Mouse (Mus musculus) NIH3T3 (cell line): ENCODE data around the gene Nfam1.

Experiments used
- DNase-seq: peaks from one replicate; pipeline ENCODE4 v3.0.0-alpha.2; 2012; ENCODE audit warnings: low read depth

Gene Nfam1

DNA sequence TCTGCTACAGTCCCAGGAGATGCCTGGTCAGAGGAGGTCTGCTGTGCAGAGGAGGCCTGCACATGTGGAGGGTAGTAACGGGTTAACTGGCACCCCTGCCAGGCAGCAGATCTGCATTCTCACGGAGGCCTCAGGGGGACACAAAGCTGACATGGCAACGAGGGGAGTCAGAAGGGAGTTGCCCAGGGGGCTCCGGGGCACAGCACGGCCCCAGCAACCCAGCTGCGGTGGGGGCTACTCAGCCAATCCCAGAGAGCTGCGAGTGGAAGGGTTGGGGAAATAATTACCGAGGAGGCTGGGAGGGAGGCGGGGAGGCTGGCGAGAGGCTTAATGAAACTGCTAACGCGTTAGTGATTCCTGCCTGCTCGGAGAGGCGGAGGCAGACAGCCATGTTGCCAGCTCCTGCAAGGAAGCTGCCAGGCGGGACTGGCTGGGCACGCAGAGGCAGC is 74.8 kb downstream of the Nfam1 start:
- DNase-seq, result no peak

GRCm38 (mm10) chr15:82956721-82957120 is 76.4 kb downstream of the Nfam1 start:
- no peak for DNase-seq

DNA sequence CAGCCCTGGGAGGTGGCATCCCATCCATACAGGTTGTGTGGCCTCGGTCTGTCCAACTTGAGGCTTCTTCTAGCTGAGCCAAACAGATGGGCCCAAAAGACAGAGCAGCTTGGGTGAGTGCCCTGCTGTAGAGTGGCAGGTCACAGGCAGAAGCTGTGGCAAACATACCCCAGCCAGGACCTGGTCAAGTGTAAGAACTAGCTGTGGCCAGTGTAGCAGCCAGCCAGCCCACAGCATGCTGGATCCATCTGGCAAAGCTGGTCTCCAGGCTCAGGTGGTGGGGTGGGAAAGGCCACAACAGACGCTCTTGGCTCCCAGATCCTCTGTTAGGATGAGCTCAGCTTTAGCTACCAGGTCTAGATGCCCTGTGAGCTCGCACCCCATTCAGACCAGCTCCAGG is 76.8 kb downstream of the Nfam1 start:
- DNase-seq, result no peak

DNA sequence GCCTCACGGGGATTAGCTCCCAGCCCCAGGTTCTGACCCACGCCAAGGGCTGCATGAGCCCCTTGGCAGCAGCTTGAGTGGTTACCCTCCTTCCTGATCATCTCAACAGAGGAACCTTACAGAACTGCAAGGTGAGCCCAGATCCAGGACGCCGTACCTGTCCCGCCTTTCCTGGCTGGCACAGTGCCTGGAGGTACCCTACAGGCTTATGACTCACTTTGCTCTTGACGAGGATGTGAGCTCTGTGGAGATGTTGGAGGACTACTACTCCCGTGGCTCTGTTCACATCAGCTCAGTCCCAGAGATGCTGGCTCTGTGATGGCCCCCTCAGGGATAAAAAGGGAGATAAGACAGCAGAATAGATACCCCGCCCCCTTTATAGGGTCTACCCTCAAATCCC is 77.8 kb downstream of the Nfam1 start:
- DNase-seq, result no peak

GRCm38 (mm10) chr15:82954034-82954433 is 79.1 kb downstream of the Nfam1 start:
- no peak for DNase-seq

- no peak for DNase-seq
Measured at GRCm38 (mm10) chr15:82953096-82953495, 80.0 kb downstream of the Nfam1 start.

DNA sequence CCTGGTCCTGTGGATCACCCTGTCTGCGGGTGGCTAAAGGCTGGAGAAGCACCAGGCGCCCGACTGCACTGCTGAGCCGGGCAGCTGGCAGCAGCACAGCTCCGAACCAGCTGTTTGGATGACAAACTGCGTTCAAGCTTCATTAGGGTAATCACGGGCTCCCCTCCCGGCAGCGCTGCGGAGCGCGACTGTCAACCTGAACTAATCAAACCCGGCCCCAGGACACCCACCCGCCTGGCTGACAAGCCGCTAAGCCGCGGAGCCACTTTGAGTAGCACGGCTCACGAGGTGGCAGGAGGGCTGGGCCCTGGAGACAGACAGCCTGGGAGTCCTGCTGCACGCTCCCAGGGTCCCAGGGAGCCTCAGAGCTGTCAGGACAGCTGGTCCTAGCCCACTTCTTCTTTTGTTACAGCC is 80.8 kb downstream of the Nfam1 start:
- no peak for DNase-seq

GRCm38 (mm10) chr15:82950246-82950645 is 82.9 kb downstream of the Nfam1 start:
- no peak for DNase-seq

GRCm38 (mm10) chr15:82947431-82947830 is 85.7 kb downstream of the Nfam1 start:
- DNase-seq, result no peak

DNA sequence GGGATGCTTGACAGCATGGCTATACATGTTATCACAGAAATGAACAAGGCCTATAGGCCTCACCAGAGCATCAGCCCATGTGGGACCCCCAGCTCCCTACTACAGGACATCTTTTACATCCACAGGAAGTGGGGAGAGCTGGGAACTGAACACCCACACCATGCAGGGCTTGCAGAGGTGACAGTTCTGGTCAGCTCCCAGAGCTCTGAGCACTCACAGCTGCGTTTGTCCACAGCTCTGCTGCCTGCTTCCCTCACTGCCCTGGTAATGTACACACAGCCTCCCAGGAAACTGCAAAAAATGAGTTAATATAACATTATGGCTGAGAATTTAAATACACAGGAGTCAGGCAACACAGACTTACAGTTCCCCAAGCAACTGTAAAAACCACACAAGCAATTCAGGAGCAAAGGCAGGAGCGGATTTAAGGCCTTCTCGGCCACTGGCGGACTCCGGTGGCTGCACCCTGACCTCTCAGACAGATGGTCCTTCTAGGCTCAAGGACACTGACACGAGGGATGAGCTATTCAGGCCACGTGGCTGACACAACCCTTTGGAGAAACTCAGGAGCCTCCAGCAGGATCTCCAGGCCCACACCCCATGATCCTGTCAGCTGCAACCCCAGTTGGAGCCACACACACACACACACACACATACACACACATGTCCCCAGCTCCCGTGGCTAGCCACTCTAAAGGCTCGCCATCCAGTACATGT is 88.5 kb downstream of the Nfam1 start:
- no peak for DNase-seq
